Mouse (Mus musculus): ENCODE results near the gene Brca2. TPM values are rescaled to one million over a fixed set of nuclear protein-coding genes. Genes with fewer than 3 reads are reported as not detected.

Brca2 gene
- polyA plus RNA-seq, 1 experiment = 16.9 TPM

- no peak overlapping the region for H3K27ac ChIP-seq (ENCODE audit: insufficient read depth, low read length)
- no peaks in the 10 kb centered on the region for H3K4me1 ChIP-seq (ENCODE audit: control insufficient read depth, insufficient read depth, low read length)
- no peak for TF ChIP-seq CTCF (IDR thresholded peaks at IDR 0.05; ENCODE audit: borderline replicate concordance, insufficient read depth, low read length)
- TF ChIP-seq POLR2A (IDR thresholded peaks at IDR 0.05; ENCODE audit: low read depth, low read length) = no peak
- no peak overlapping the region for H3K4me3 ChIP-seq (ENCODE audit: insufficient read depth, low read length)
Observed at GRCm38 (mm10) chr5:150560851-150561250, 38.4 kb downstream of the Brca2 start.

DNA sequence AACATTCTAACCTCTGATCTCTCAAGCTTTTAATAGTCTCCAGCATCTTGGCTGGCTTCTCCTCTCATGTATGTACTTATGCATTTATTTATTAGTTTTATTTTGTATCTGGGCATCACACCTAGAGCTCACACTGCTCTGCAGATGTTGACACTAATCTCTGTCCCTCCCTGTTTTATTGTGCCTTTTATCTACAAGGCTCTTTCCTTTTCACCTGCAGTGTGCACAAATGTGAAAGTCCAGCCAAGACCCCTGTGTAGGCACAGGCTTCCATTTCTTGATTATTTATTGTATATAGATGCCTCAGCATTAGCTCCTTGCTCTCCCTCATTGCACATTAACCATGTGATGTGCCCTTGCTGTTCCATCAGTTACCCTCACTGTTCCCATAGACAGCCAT is 38.9 kb downstream of the Brca2 start:
- H3K27ac ChIP-seq (ENCODE audit: insufficient read depth, low read length) = no peak overlapping the region
- no peak for TF ChIP-seq POLR2A (IDR thresholded peaks at IDR 0.05; ENCODE audit: low read depth, low read length)
- H3K4me1 ChIP-seq (ENCODE audit: control insufficient read depth, insufficient read depth, low read length) = no peaks in the 10 kb centered on the region
- H3K4me3 ChIP-seq (ENCODE audit: insufficient read depth, low read length) = no peak overlapping the region

DNA sequence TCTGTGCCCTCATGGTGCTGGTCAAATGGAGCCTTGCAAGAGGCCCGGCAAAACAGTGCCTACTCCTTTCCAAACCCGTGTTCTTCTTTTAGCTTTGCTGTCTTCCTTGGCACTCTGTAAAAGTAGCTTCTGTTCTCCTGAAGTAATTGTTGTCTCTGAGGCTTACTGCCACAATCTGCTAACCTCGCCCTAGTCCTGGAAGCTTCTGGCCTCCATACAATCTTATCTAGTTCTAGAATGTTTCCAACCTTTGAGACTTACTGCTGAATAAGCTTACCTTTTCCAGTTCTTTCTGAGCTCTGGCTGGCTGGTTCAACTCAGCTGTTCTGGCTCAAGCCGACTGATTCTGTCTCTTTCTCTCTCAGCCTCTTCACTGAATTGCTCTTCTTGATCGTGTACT is 39.4 kb downstream of the Brca2 start:
- TF ChIP-seq CTCF (IDR thresholded peaks at IDR 0.05; ENCODE audit: borderline replicate concordance, insufficient read depth, low read length) (no peak), POLR2A (IDR thresholded peaks at IDR 0.05; ENCODE audit: low read depth, low read length) (no peak)

GRCm38 (mm10) chr5:150564426-150564825 is 42.0 kb downstream of the Brca2 start:
- no peaks in the 10 kb centered on the region for H3K4me1 ChIP-seq (ENCODE audit: control insufficient read depth, insufficient read depth, low read length)
- no peak for TF ChIP-seq CTCF (IDR thresholded peaks at IDR 0.05; ENCODE audit: borderline replicate concordance, insufficient read depth, low read length)
- no peak for TF ChIP-seq POLR2A (IDR thresholded peaks at IDR 0.05; ENCODE audit: low read depth, low read length)
- no peak overlapping the region for H3K27ac ChIP-seq (ENCODE audit: insufficient read depth, low read length)

More for the DNA sequence above, 39.4 kb downstream of the Brca2 start:
- Histone ChIP-seq H3K4me3 (ENCODE audit: insufficient read depth, low read length) (no peak overlapping the region), H3K27ac (ENCODE audit: insufficient read depth, low read length) (no peak overlapping the region), H3K4me1 (ENCODE audit: control insufficient read depth, insufficient read depth, low read length) (no peaks in the 10 kb centered on the region)

DNA sequence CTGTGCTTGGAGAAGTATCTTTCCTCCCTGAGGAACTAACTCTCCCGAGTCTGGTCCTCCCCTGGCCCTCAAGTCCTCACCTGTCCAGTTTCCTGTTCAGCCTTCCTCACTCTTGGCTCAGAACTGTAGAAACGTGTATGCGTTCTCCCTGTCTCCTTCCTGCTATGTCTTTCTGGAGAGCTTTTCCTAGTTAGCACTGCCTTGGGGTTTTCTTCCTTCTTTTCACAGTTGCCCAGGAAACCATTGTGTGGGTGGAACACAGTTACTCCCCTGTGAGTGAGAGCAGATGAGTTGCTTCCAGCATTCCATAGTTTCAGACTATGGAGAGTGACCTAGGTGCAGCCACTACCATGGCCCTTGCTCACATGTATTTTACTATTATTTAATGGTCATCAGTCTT is 43.8 kb downstream of the Brca2 start:
- no peaks in the 10 kb centered on the region for H3K4me1 ChIP-seq (ENCODE audit: control insufficient read depth, insufficient read depth, low read length)
- TF ChIP-seq POLR2A (IDR thresholded peaks at IDR 0.05; ENCODE audit: low read depth, low read length) = no peak
- no peak for TF ChIP-seq CTCF (IDR thresholded peaks at IDR 0.05; ENCODE audit: borderline replicate concordance, insufficient read depth, low read length)
- no peak overlapping the region for H3K4me3 ChIP-seq (ENCODE audit: insufficient read depth, low read length)
- no peak overlapping the region for H3K27ac ChIP-seq (ENCODE audit: insufficient read depth, low read length)

More at GRCm38 (mm10) chr5:150564426-150564825, 42.0 kb downstream of the Brca2 start:
- H3K4me3 ChIP-seq (ENCODE audit: insufficient read depth, low read length) = no peak overlapping the region

GRCm38 (mm10) chr5:150566971-150567370 is 44.5 kb downstream of the Brca2 start:
- Histone ChIP-seq H3K4me3 (ENCODE audit: insufficient read depth, low read length) (no peak overlapping the region), H3K27ac (ENCODE audit: insufficient read depth, low read length) (no peak overlapping the region), H3K4me1 (ENCODE audit: control insufficient read depth, insufficient read depth, low read length) (no peaks in the 10 kb centered on the region)
- TF ChIP-seq CTCF (IDR thresholded peaks at IDR 0.05; ENCODE audit: borderline replicate concordance, insufficient read depth, low read length) (no peak), POLR2A (IDR thresholded peaks at IDR 0.05; ENCODE audit: low read depth, low read length) (no peak)

DNA sequence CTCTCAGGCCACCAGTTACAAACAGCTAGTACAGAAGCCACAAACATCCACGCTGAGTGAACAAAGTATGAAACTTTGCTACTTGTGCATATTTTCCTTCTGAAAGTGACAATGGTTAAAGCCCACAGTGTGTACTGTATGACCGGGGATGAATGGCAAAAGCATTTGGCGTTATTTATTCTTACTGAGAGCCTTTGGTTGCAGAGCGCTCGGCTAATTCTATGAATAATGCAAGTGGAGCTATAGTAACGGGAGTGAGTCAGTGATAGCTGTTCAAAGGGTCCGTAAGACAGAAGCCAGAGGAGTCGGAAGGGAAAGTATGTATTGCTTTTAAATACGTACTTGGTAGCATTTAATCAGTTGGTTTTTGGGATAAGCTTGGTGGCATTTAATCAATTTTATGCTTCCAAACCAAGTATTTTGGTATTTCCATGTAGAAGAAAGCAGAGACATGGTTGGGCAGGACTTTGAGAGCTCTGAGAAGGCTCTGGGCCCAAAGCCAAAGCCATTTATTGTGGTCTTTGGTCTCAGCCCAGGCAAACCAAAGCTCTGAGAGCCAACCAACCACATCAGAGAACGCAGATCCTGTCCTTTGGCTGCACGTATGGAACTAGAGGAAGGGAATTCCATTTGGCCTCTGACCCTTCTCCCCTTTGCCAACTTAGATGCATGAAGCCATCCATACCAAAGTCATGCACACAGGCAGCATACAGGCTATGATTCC is 48.2 kb downstream of the Brca2 start:
- Histone ChIP-seq H3K4me3 (ENCODE audit: insufficient read depth, low read length) (no peak overlapping the region), H3K4me1 (ENCODE audit: control insufficient read depth, insufficient read depth, low read length) (no peaks in the 10 kb centered on the region), H3K27ac (ENCODE audit: insufficient read depth, low read length) (no peak overlapping the region)
- TF ChIP-seq CTCF (IDR thresholded peaks at IDR 0.05; ENCODE audit: borderline replicate concordance, insufficient read depth, low read length) = no peak
- TF ChIP-seq POLR2A (IDR thresholded peaks at IDR 0.05; ENCODE audit: low read depth, low read length) = no peak

- TF ChIP-seq POLR2A (IDR thresholded peaks at IDR 0.05; ENCODE audit: low read depth, low read length) (no peak), CTCF (IDR thresholded peaks at IDR 0.05; ENCODE audit: borderline replicate concordance, insufficient read depth, low read length) (no peak)
- Histone ChIP-seq H3K4me1 (ENCODE audit: control insufficient read depth, insufficient read depth, low read length) (peaks cover 6% of the 10 kb centered on the region), H3K4me3 (ENCODE audit: insufficient read depth, low read length) (no peak overlapping the region), H3K27ac (ENCODE audit: insufficient read depth, low read length) (no peak overlapping the region)
Observed at GRCm38 (mm10) chr5:150574403-150574802, 52.0 kb downstream of the Brca2 start.

- H3K27ac ChIP-seq (ENCODE audit: insufficient read depth, low read length) = no peak overlapping the region
- TF ChIP-seq POLR2A (IDR thresholded peaks at IDR 0.05; ENCODE audit: low read depth, low read length) (no peak), CTCF (IDR thresholded peaks at IDR 0.05; ENCODE audit: borderline replicate concordance, insufficient read depth, low read length) (no peak)
- H3K4me3 ChIP-seq (ENCODE audit: insufficient read depth, low read length) = no peak overlapping the region
- peaks cover 6% of the 10 kb centered on the region for H3K4me1 ChIP-seq (ENCODE audit: control insufficient read depth, insufficient read depth, low read length)
Observed at GRCm38 (mm10) chr5:150574885-150575284, 52.5 kb downstream of the Brca2 start.

DNA sequence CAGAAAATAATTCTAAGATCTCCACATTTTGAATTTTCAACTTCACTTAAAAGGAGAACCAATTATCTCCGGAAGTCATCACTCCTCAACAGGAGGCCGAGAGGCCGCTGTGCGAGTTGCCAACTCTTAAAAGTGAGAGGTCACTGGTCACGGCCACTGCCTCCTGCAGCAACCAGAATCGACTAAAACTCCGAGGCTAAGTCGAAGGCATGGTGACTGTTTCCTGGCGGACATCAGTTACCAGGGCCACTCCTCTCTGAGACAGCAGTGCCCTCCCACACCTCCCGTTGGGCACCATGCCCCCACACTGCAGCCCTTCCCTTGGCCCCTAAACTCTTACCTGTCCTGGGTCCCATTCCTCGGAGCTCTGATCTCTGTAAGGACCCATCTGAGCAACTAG is 54.4 kb downstream of the Brca2 start:
- Histone ChIP-seq H3K27ac (ENCODE audit: insufficient read depth, low read length) (no peak overlapping the region), H3K4me1 (ENCODE audit: control insufficient read depth, insufficient read depth, low read length) (peaks cover 6% of the 10 kb centered on the region), H3K4me3 (ENCODE audit: insufficient read depth, low read length) (no peak overlapping the region)
- TF ChIP-seq POLR2A (IDR thresholded peaks at IDR 0.05; ENCODE audit: low read depth, low read length) = no peak
- no peak for TF ChIP-seq CTCF (IDR thresholded peaks at IDR 0.05; ENCODE audit: borderline replicate concordance, insufficient read depth, low read length)
